In the genomic region with DNA sequence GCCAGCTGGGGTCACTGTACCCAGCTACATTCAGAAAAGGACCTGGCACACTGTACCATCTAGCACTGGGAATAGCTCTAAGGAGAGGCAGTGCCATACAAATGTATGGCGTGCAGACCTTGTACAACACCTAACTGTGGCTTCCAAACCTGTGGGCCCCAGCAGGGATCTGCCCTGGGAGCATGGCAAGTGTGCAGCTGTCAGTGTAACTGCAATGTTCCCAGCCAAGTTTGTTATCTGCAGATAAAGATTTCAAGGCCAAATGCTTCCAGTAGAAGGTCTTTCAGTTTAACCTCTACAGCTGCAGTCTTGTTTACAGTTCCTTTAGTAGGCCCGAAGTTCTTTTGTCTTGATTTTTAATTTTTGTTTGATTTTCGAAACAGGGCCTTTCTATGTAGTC, we compare ENCODE assay signal across 12 mouse cellular contexts. TPM values are rescaled to one million over a fixed set of nuclear protein-coding genes. Genes with fewer than 3 reads are reported as not detected.
DNase-seq lines count a peak whose midpoint lies in the region; ATAC-seq and TF ChIP-seq lines count a peak whose summit lies in the region.
"Had no signal": no experiment of that assay in that cellular context is flagged by ENCODE, and none has a peak within 500 bp of the region (broad histone marks: within the 10 kb centered on the region; RNA-seq: fewer than 3 reads in every experiment).

No protein-coding gene starts in this region.

- no peaks in the 10 kb centered on the region for H3K36me3 ChIP-seq in liver, embryonic 12.5 days
- H3K36me3 ChIP-seq in thymus, adult 2 months (ENCODE audit: control insufficient read depth, insufficient read depth, low read length), result no peaks in the 10 kb centered on the region
- H3K36me3 ChIP-seq in hindbrain, embryonic 14.5 days (replicated peaks; ENCODE audit: control insufficient read depth, insufficient read depth), result no peaks in the 10 kb centered on the region
- H3K36me3 ChIP-seq: limb, embryonic 15.5 days had no signal

- TF ChIP-seq POLR2A in thymus, adult 2 months (IDR thresholded peaks at IDR 0.05; ENCODE audit: control insufficient read depth, extremely low read depth, insufficient read depth, low read length, poor library complexity), result no peak

- peak overlapping the region; percentile 48; the same call in 1 of the 2 replicates for H3K27ac ChIP-seq in liver, embryonic 12.5 days
- no peak overlapping the region for H3K27ac ChIP-seq in thymus, adult 2 months (ENCODE audit: control insufficient read depth, insufficient read depth, low read length)
- no peak overlapping the region for H3K27ac ChIP-seq in hindbrain, embryonic 14.5 days
- H3K27ac ChIP-seq: limb, embryonic 15.5 days had no signal

- no peak overlapping the region for H3K9ac ChIP-seq in liver, embryonic 12.5 days
- no peak overlapping the region for H3K9ac ChIP-seq in hindbrain, embryonic 14.5 days
- H3K9ac ChIP-seq: limb, embryonic 15.5 days had no signal

- peaks cover 23% of the 10 kb centered on the region for H3K4me1 ChIP-seq in liver, embryonic 12.5 days
- peaks cover 7% of the 10 kb centered on the region for H3K4me1 ChIP-seq in thymus, adult 2 months (replicated peaks; ENCODE audit: control insufficient read depth, insufficient read depth, low read length)
- H3K4me1 ChIP-seq in hindbrain, embryonic 14.5 days (replicated peaks; ENCODE audit: control insufficient read depth, insufficient read depth, low read length), result no peaks in the 10 kb centered on the region; the same call in 1 of the 2 replicates

- H3K27me3 ChIP-seq in liver, embryonic 12.5 days (replicated peaks), result no peaks in the 10 kb centered on the region
- H3K27me3 ChIP-seq in thymus, adult 2 months (ENCODE audit: control insufficient read depth, insufficient read depth, low read length), result no peaks in the 10 kb centered on the region
- H3K27me3 ChIP-seq in hindbrain, embryonic 14.5 days (ENCODE audit: control insufficient read depth, insufficient read depth, low read length), result no peaks in the 10 kb centered on the region
- H3K27me3 ChIP-seq: limb, embryonic 15.5 days had no signal

- 57% methylated on average over 3 of the region's 3 CpGs for WGBS in liver, embryonic 12.5 days (ENCODE audit: insufficient replicate concordance)
- 89% methylated on average over 3 of the region's 3 CpGs for WGBS in thymus, adult 2 months
- 85% methylated on average over 3 of the region's 3 CpGs for WGBS in hindbrain, embryonic 14.5 days

- H3K4me2 ChIP-seq in liver, embryonic 12.5 days, result no peak overlapping the region
- no peak overlapping the region for H3K4me2 ChIP-seq in hindbrain, embryonic 14.5 days (replicated peaks)
- H3K4me2 ChIP-seq: limb, embryonic 15.5 days had no signal

- TF ChIP-seq CTCF in thymus, adult 2 months (IDR thresholded peaks at IDR 0.05; ENCODE audit: borderline replicate concordance, control insufficient read depth, extremely low read depth, insufficient read depth, low read length, poor library complexity), result no peak

- H3K4me3 ChIP-seq in liver, embryonic 12.5 days, result no peak overlapping the region
- H3K4me3 ChIP-seq in thymus, adult 2 months (ENCODE audit: control insufficient read depth, insufficient read depth, low read length), result no peak overlapping the region
- H3K4me3 ChIP-seq in hindbrain, embryonic 14.5 days (replicated peaks; ENCODE audit: low read length), result no peak overlapping the region
- H3K4me3 ChIP-seq: limb, embryonic 15.5 days had no signal

- ATAC-seq in liver, embryonic 12.5 days, result no peak
- no peak for ATAC-seq in hindbrain, embryonic 14.5 days (ENCODE audit: low FRiP score)
- ATAC-seq: midbrain, embryonic 16.5 days had no signal

- peak; percentile 69 to 87 for DNase-seq in adrenal gland, adult (ENCODE audit: inconsistent age in 2 of 2, low spot score in 1 of 2)
- DNase-seq in adrenal gland, postnatal 4 days (ENCODE audit: low spot score in 2 of 2), result no peak
- DNase-seq in ovary, adult 18-20 months (ENCODE audit: low spot score), result peak; percentile 73
- DNase-seq in ovary, postnatal 10 days (ENCODE audit: low spot score), result no peak
- DNase-seq in testis, postnatal 14 days (ENCODE audit: low spot score), result peak; percentile 56
- DNase-seq in thymus, adult 2 months, result no peak
- no peak for DNase-seq in hindbrain, embryonic 14.5 days (ENCODE audit: low spot score)
- DNase-seq: cerebellum, adult 2 months; right cerebral cortex, postnatal 14 days had no signal

- 0 out of 2 replicates have a peak, but pooled peaks cover 4% of the 10 kb centered on the region for H3K9me3 ChIP-seq in liver, embryonic 12.5 days (replicated peaks)
- H3K9me3 ChIP-seq in hindbrain, embryonic 14.5 days (ENCODE audit: control insufficient read depth, low read length), result peaks cover 10% of the 10 kb centered on the region; the same call in 1 of the 2 replicates
- H3K9me3 ChIP-seq: limb, embryonic 15.5 days had no signal

RNA-seq across cellular contexts. Expression of a gene that starts 5.0 kb away (rescaled TPM):
- 10 to 100 TPM; 47.1 to 60.4 TPM for total RNA-seq in adrenal gland, postnatal 4 days (2021)
- 111 and 128 TPM in 2 replicates for polyA plus RNA-seq in liver, embryonic 12.5 days (2016; fragmentation: Nextera tagmentation; extraction: Ambion mirVana)
- 20.6 and 21.6 TPM in 2 replicates for polyA plus RNA-seq in thymus, adult 2 months (2012; rRNA removed)
- 38.2 and 49.3 TPM in 2 replicates for polyA plus RNA-seq in hindbrain, embryonic 14.5 days (2014; fragmentation: Nextera tagmentation; extraction: Ambion mirVana)

RNA-seq across cellular contexts. Expression of a gene that starts 19.5 kb away (rescaled TPM):
- 10 to 100 TPM; 80.5 to 84.7 TPM for total RNA-seq in adrenal gland, postnatal 4 days (2021)
- polyA plus RNA-seq in liver, embryonic 12.5 days (2016; fragmentation: Nextera tagmentation; extraction: Ambion mirVana), result 81.7 and 84.7 TPM in 2 replicates
- polyA plus RNA-seq in thymus, adult 2 months (2012; rRNA removed), result 58.4 and 60.7 TPM in 2 replicates
- 120 and 123 TPM in 2 replicates for polyA plus RNA-seq in hindbrain, embryonic 14.5 days (2014; fragmentation: Nextera tagmentation; extraction: Ambion mirVana)

RNA-seq across cellular contexts. Expression of a gene that starts 19.5 kb away (rescaled TPM):
- 10 to 100 TPM; 56.6 to 57.2 TPM for total RNA-seq in adrenal gland, postnatal 4 days (2021)
- 22.3 and 22.6 TPM in 2 replicates for polyA plus RNA-seq in liver, embryonic 12.5 days (2016; fragmentation: Nextera tagmentation; extraction: Ambion mirVana)
- 13.4 and 14.3 TPM in 2 replicates for polyA plus RNA-seq in thymus, adult 2 months (2012; rRNA removed)
- 59.2 and 64.0 TPM in 2 replicates for polyA plus RNA-seq in hindbrain, embryonic 14.5 days (2014; fragmentation: Nextera tagmentation; extraction: Ambion mirVana)

RNA-seq across cellular contexts. Expression of a gene that starts 43.6 kb away (rescaled TPM):
- 100 to 1,000 TPM; 153 to 166 TPM for total RNA-seq in adrenal gland, postnatal 4 days (2021)
- 96.0 and 96.7 TPM in 2 replicates for polyA plus RNA-seq in liver, embryonic 12.5 days (2016; fragmentation: Nextera tagmentation; extraction: Ambion mirVana)
- 41.3 and 43.6 TPM in 2 replicates for polyA plus RNA-seq in thymus, adult 2 months (2012; rRNA removed)
- 168 and 176 TPM in 2 replicates for polyA plus RNA-seq in hindbrain, embryonic 14.5 days (2014; fragmentation: Nextera tagmentation; extraction: Ambion mirVana)

RNA-seq across cellular contexts. Expression of a gene that starts 43.7 kb away (rescaled TPM):
- 10 to 100 TPM; 30.1 to 31.1 TPM for total RNA-seq in adrenal gland, postnatal 4 days (2021)
- 40.6 and 41.7 TPM in 2 replicates for polyA plus RNA-seq in liver, embryonic 12.5 days (2016; fragmentation: Nextera tagmentation; extraction: Ambion mirVana)
- 13.5 and 17.3 TPM in 2 replicates for polyA plus RNA-seq in thymus, adult 2 months (2012; rRNA removed)
- 96.1 and 101 TPM in 2 replicates for polyA plus RNA-seq in hindbrain, embryonic 14.5 days (2014; fragmentation: Nextera tagmentation; extraction: Ambion mirVana)

Comparison
In these comparisons a context has a peak if more than half of its experiments do, and no peak if none do; other contexts are left out.
1. DNase-seq: peak in adrenal gland, adult (2 of 2), ovary, adult 18-20 months (single experiment) and testis, postnatal 14 days (single experiment); none in adrenal gland, postnatal 4 days (0 of 2), ovary, postnatal 10 days (single experiment), thymus, adult 2 months (single experiment) and hindbrain, embryonic 14.5 days (single experiment).